Mouse (Mus musculus): ENCODE measurements around the gene Hdac11. TPM values are rescaled to one million over a fixed set of nuclear protein-coding genes. Genes with fewer than 3 reads are reported as not detected.
"Not testable (repeated sequence)": the region's sequence is repeated elsewhere in the genome, so short reads cannot be mapped to it uniquely, and the experiment has no call there.

The Hdac11 gene
- total RNA-seq, 2 experiments from 2014 or later: 15.7 to 16.7 TPM

GRCm38 (mm10) chr6:91192851-91193545 is 36.5 kb downstream of the Hdac11 start:
- DNase-seq: no peak
- intact Hi-C loops (cut with DNase I): no loop called here

- intact Hi-C loops (cut with DNase I): no loop called here
- no peak for DNase-seq
Observed at GRCm38 (mm10) chr6:91198456-91198855, 42.0 kb downstream of the Hdac11 start.

- DNase-seq: peak in 1 of 2 experiments; percentile 28
- intact Hi-C loops (cut with DNase I): no loop called here
Observed at GRCm38 (mm10) chr6:91200429-91201188, 44.1 kb downstream of the Hdac11 start.

GRCm38 (mm10) chr6:91201881-91202341 is 45.4 kb downstream of the Hdac11 start:
- peak; percentile 39 to 70 for DNase-seq
- intact Hi-C loops (cut with DNase I): no loop called here

GRCm38 (mm10) chr6:91202571-91202970 is 46.1 kb downstream of the Hdac11 start:
- intact Hi-C loops (cut with DNase I): no loop called here
- no peak for DNase-seq

- no peak for DNase-seq
Observed at GRCm38 (mm10) chr6:91205346-91205745, 48.9 kb downstream of the Hdac11 start.

GRCm38 (mm10) chr6:91205791-91206190 is 49.3 kb downstream of the Hdac11 start:
- DNase-seq: no peak

More at GRCm38 (mm10) chr6:91205346-91205745, 48.9 kb downstream of the Hdac11 start:
- intact Hi-C loops (cut with DNase I): no loop called here

GRCm38 (mm10) chr6:91207491-91207890 is 51.0 kb downstream of the Hdac11 start:
- no peak for DNase-seq

More at GRCm38 (mm10) chr6:91205791-91206190, 49.3 kb downstream of the Hdac11 start:
- intact Hi-C loops (cut with DNase I): no loop called here

GRCm38 (mm10) chr6:91209780-91210179 is 53.3 kb downstream of the Hdac11 start:
- intact Hi-C loops (cut with DNase I): no loop called here
- DNase-seq: no peak

More at GRCm38 (mm10) chr6:91207491-91207890, 51.0 kb downstream of the Hdac11 start:
- intact Hi-C loops (cut with DNase I): no loop called here

GRCm38 (mm10) chr6:91210852-91211251 is 54.4 kb downstream of the Hdac11 start:
- DNase-seq: no peak
- intact Hi-C loops (cut with DNase I): no loop called here

GRCm38 (mm10) chr6:91212155-91212554 is 55.7 kb downstream of the Hdac11 start, which contains the start of gene Fbln2:
Fbln2 (plus strand) TSS chr6:91212455.
- intact Hi-C loops (cut with DNase I): loop anchor here (2.0 kb wide), 1 partner anchor 31 kb away; no protein-coding TSS in a partner anchor
- DNase-seq: not testable (repeated sequence)

GRCm38 (mm10) chr6:91212571-91212970 is 56.1 kb downstream of the Hdac11 start:
- DNase-seq: peak; percentile 81
- intact Hi-C loops (cut with DNase I): loop anchor here (2.0 kb wide), 1 partner anchor 32 kb away; no protein-coding TSS in a partner anchor

- intact Hi-C loops (cut with DNase I): loop anchor here (2.0 kb wide), 1 partner anchor 33 kb away; no protein-coding TSS in a partner anchor
- DNase-seq: no peak
Observed at GRCm38 (mm10) chr6:91213287-91214218, 57.1 kb downstream of the Hdac11 start.

- DNase-seq: no peak
- intact Hi-C loops (cut with DNase I): no loop called here
Observed at GRCm38 (mm10) chr6:91215454-91215853, 59.0 kb downstream of the Hdac11 start.

GRCm38 (mm10) chr6:91218445-91218844 is 62.0 kb downstream of the Hdac11 start:
- intact Hi-C loops (cut with DNase I): no loop called here
- DNase-seq: peak; percentile 43 to 47

- DNase-seq: no peak
Observed at GRCm38 (mm10) chr6:91218871-91219270, 62.4 kb downstream of the Hdac11 start.

GRCm38 (mm10) chr6:91220062-91220461 is 63.6 kb downstream of the Hdac11 start:
- intact Hi-C loops (cut with DNase I): no loop called here

More at GRCm38 (mm10) chr6:91218871-91219270, 62.4 kb downstream of the Hdac11 start:
- intact Hi-C loops (cut with DNase I): no loop called here

GRCm38 (mm10) chr6:91221094-91221493 is 64.6 kb downstream of the Hdac11 start:
- no peak for DNase-seq
- intact Hi-C loops (cut with DNase I): no loop called here

More at GRCm38 (mm10) chr6:91220062-91220461, 63.6 kb downstream of the Hdac11 start:
- no peak for DNase-seq

GRCm38 (mm10) chr6:91222694-91223346 is 66.4 kb downstream of the Hdac11 start:
- intact Hi-C loops (cut with DNase I): loop anchor here (2.0 kb wide), 1 partner anchor 44 kb away; no protein-coding TSS in a partner anchor
- DNase-seq: peak in 1 of 2 experiments; percentile 55

Measured in heart, postnatal 36 days (tissue).